Mouse (Mus musculus): Measurements from ENCODE around the gene E330021D16Rik. TPM values are rescaled to one million over a fixed set of nuclear protein-coding genes. Genes with fewer than 3 reads are reported as not detected.

Gene E330021D16Rik
- polyA plus RNA-seq, 1 experiment from 2014 or later = 0.24 TPM

GRCm38 (mm10) chr6:136385287-136385686 lies 30.1 kb downstream of the E330021D16Rik start:
- Histone ChIP-seq H3K4me2 (ENCODE audit: low read depth, low read length) (no peak overlapping the region), H3K36me3 (replicated peaks; ENCODE audit: control insufficient read depth, insufficient read depth, low read depth, low read length) (no peaks in the 10 kb centered on the region), H3K4me1 (ENCODE audit: control insufficient read depth, insufficient read depth, low read length) (no peaks in the 10 kb centered on the region), H3K9ac (replicated peaks; ENCODE audit: low read length) (no peak overlapping the region), H3K27ac (replicated peaks; ENCODE audit: low read depth, low read length) (no peak overlapping the region), H3K9me3 (replicated peaks; ENCODE audit: control insufficient read depth, low read length) (no peaks in the 10 kb centered on the region), H3K4me3 (ENCODE audit: low read depth, low read length) (no peak overlapping the region), H3K27me3 (ENCODE audit: control insufficient read depth, insufficient read depth, low read length) (no peaks in the 10 kb centered on the region)
- no peak for ATAC-seq (replicated peaks; ENCODE audit: insufficient number of reproducible peaks, low FRiP score, low TSS enrichment, low read depth)
- 74% methylated on average over 7 of the region's 7 CpGs for WGBS
- no peak for DNase-seq (ENCODE audit: low spot score)

GRCm38 (mm10) chr6:136383218-136383617 lies 32.2 kb downstream of the E330021D16Rik start:
- Histone ChIP-seq H3K27ac (replicated peaks; ENCODE audit: low read depth, low read length) (no peak overlapping the region), H3K36me3 (replicated peaks; ENCODE audit: control insufficient read depth, insufficient read depth, low read depth, low read length) (no peaks in the 10 kb centered on the region), H3K4me3 (ENCODE audit: low read depth, low read length) (no peak overlapping the region), H3K9ac (replicated peaks; ENCODE audit: low read length) (no peak overlapping the region), H3K4me2 (ENCODE audit: low read depth, low read length) (no peak overlapping the region), H3K4me1 (ENCODE audit: control insufficient read depth, insufficient read depth, low read length) (no peaks in the 10 kb centered on the region), H3K9me3 (replicated peaks; ENCODE audit: control insufficient read depth, low read length) (no peaks in the 10 kb centered on the region), H3K27me3 (ENCODE audit: control insufficient read depth, insufficient read depth, low read length) (no peaks in the 10 kb centered on the region)
- 0 out of 2 replicates have a peak, but pooled peaks have one; percentile 29 for ATAC-seq (replicated peaks; ENCODE audit: insufficient number of reproducible peaks, low FRiP score, low TSS enrichment, low read depth)
- no peak for DNase-seq (ENCODE audit: low spot score)
- 89% methylated on average over 3 of the region's 3 CpGs for WGBS

- H3K4me3 ChIP-seq (ENCODE audit: low read depth, low read length) = no peak overlapping the region
- no peak overlapping the region for H3K4me2 ChIP-seq (ENCODE audit: low read depth, low read length)
- no peaks in the 10 kb centered on the region for H3K27me3 ChIP-seq (ENCODE audit: control insufficient read depth, insufficient read depth, low read length)
- H3K27ac ChIP-seq (replicated peaks; ENCODE audit: low read depth, low read length) = no peak overlapping the region
- DNase-seq (ENCODE audit: low spot score) (no peak), ATAC-seq (replicated peaks; ENCODE audit: insufficient number of reproducible peaks, low FRiP score, low TSS enrichment, low read depth) (no peak)
- H3K4me1 ChIP-seq (ENCODE audit: control insufficient read depth, insufficient read depth, low read length) = no peaks in the 10 kb centered on the region
- no peak overlapping the region for H3K9ac ChIP-seq (replicated peaks; ENCODE audit: low read length)
- no peaks in the 10 kb centered on the region for H3K36me3 ChIP-seq (replicated peaks; ENCODE audit: control insufficient read depth, insufficient read depth, low read depth, low read length)
- H3K9me3 ChIP-seq (replicated peaks; ENCODE audit: control insufficient read depth, low read length) = no peaks in the 10 kb centered on the region
Measured at GRCm38 (mm10) chr6:136376097-136376496, 39.3 kb downstream of the E330021D16Rik start.

- Histone ChIP-seq H3K36me3 (replicated peaks; ENCODE audit: control insufficient read depth, insufficient read depth, low read depth, low read length) (no peaks in the 10 kb centered on the region), H3K27me3 (ENCODE audit: control insufficient read depth, insufficient read depth, low read length) (no peaks in the 10 kb centered on the region), H3K9ac (replicated peaks; ENCODE audit: low read length) (no peak overlapping the region), H3K27ac (replicated peaks; ENCODE audit: low read depth, low read length) (no peak overlapping the region), H3K4me1 (ENCODE audit: control insufficient read depth, insufficient read depth, low read length) (no peaks in the 10 kb centered on the region), H3K4me2 (ENCODE audit: low read depth, low read length) (no peak overlapping the region), H3K9me3 (replicated peaks; ENCODE audit: control insufficient read depth, low read length) (no peaks in the 10 kb centered on the region), H3K4me3 (ENCODE audit: low read depth, low read length) (no peak overlapping the region)
- WGBS = 79% methylated on average over 12 of the region's 12 CpGs
- DNase-seq (ENCODE audit: low spot score) = no peak
- no peak for ATAC-seq (replicated peaks; ENCODE audit: insufficient number of reproducible peaks, low FRiP score, low TSS enrichment, low read depth)
Measured at GRCm38 (mm10) chr6:136364430-136365098, 50.8 kb downstream of the E330021D16Rik start.

GRCm38 (mm10) chr6:136364008-136364407 lies 51.4 kb downstream of the E330021D16Rik start:
- H3K4me1 ChIP-seq (ENCODE audit: control insufficient read depth, insufficient read depth, low read length) = no peaks in the 10 kb centered on the region
- no peak overlapping the region for H3K4me3 ChIP-seq (ENCODE audit: low read depth, low read length)
- no peaks in the 10 kb centered on the region for H3K9me3 ChIP-seq (replicated peaks; ENCODE audit: control insufficient read depth, low read length)
- DNase-seq (ENCODE audit: low spot score) (no peak), ATAC-seq (replicated peaks; ENCODE audit: insufficient number of reproducible peaks, low FRiP score, low TSS enrichment, low read depth) (no peak)
- no peak overlapping the region for H3K9ac ChIP-seq (replicated peaks; ENCODE audit: low read length)
- H3K27ac ChIP-seq (replicated peaks; ENCODE audit: low read depth, low read length) = no peak overlapping the region
- H3K36me3 ChIP-seq (replicated peaks; ENCODE audit: control insufficient read depth, insufficient read depth, low read depth, low read length) = no peaks in the 10 kb centered on the region
- no peak overlapping the region for H3K4me2 ChIP-seq (ENCODE audit: low read depth, low read length)
- no peaks in the 10 kb centered on the region for H3K27me3 ChIP-seq (ENCODE audit: control insufficient read depth, insufficient read depth, low read length)
- 80% methylated on average over 4 of the region's 4 CpGs for WGBS

GRCm38 (mm10) chr6:136363313-136363712 lies 52.1 kb downstream of the E330021D16Rik start:
- Histone ChIP-seq H3K36me3 (replicated peaks; ENCODE audit: control insufficient read depth, insufficient read depth, low read depth, low read length) (no peaks in the 10 kb centered on the region), H3K4me2 (ENCODE audit: low read depth, low read length) (no peak overlapping the region), H3K9ac (replicated peaks; ENCODE audit: low read length) (no peak overlapping the region), H3K4me3 (ENCODE audit: low read depth, low read length) (no peak overlapping the region), H3K27me3 (ENCODE audit: control insufficient read depth, insufficient read depth, low read length) (no peaks in the 10 kb centered on the region), H3K4me1 (ENCODE audit: control insufficient read depth, insufficient read depth, low read length) (no peaks in the 10 kb centered on the region), H3K9me3 (replicated peaks; ENCODE audit: control insufficient read depth, low read length) (no peaks in the 10 kb centered on the region), H3K27ac (replicated peaks; ENCODE audit: low read depth, low read length) (no peak overlapping the region)
- 88% methylated on average over 8 of the region's 8 CpGs for WGBS
- DNase-seq (ENCODE audit: low spot score) (no peak), ATAC-seq (replicated peaks; ENCODE audit: insufficient number of reproducible peaks, low FRiP score, low TSS enrichment, low read depth) (no peak)

GRCm38 (mm10) chr6:136358471-136358870 lies 56.9 kb downstream of the E330021D16Rik start:
- H3K27ac ChIP-seq (replicated peaks; ENCODE audit: low read depth, low read length) = no peak overlapping the region
- no peaks in the 10 kb centered on the region for H3K27me3 ChIP-seq (ENCODE audit: control insufficient read depth, insufficient read depth, low read length)
- H3K4me2 ChIP-seq (ENCODE audit: low read depth, low read length) = no peak overlapping the region
- H3K9ac ChIP-seq (replicated peaks; ENCODE audit: low read length) = no peak overlapping the region
- H3K4me3 ChIP-seq (ENCODE audit: low read depth, low read length) = no peak overlapping the region
- DNase-seq (ENCODE audit: low spot score) (no peak), ATAC-seq (replicated peaks; ENCODE audit: insufficient number of reproducible peaks, low FRiP score, low TSS enrichment, low read depth) (no peak)
- H3K9me3 ChIP-seq (replicated peaks; ENCODE audit: control insufficient read depth, low read length) = no peaks in the 10 kb centered on the region
- H3K36me3 ChIP-seq (replicated peaks; ENCODE audit: control insufficient read depth, insufficient read depth, low read depth, low read length) = no peaks in the 10 kb centered on the region
- no peaks in the 10 kb centered on the region for H3K4me1 ChIP-seq (ENCODE audit: control insufficient read depth, insufficient read depth, low read length)
- 76% methylated on average over 5 of the region's 5 CpGs for WGBS

GRCm38 (mm10) chr6:136353399-136354184 lies 61.8 kb downstream of the E330021D16Rik start:
- no peaks in the 10 kb centered on the region for H3K9me3 ChIP-seq (replicated peaks; ENCODE audit: control insufficient read depth, low read length)
- no peaks in the 10 kb centered on the region for H3K4me1 ChIP-seq (ENCODE audit: control insufficient read depth, insufficient read depth, low read length)
- ATAC-seq (replicated peaks; ENCODE audit: insufficient number of reproducible peaks, low FRiP score, low TSS enrichment, low read depth) (0 out of 2 replicates have a peak, but pooled peaks have one; percentile 39), DNase-seq (ENCODE audit: low spot score) (peak; percentile 91)
- no peak overlapping the region for H3K4me2 ChIP-seq (ENCODE audit: low read depth, low read length)
- 34% methylated on average over 11 of the region's 11 CpGs for WGBS
- no peaks in the 10 kb centered on the region for H3K27me3 ChIP-seq (ENCODE audit: control insufficient read depth, insufficient read depth, low read length)
- no peak overlapping the region for H3K4me3 ChIP-seq (ENCODE audit: low read depth, low read length)
- H3K9ac ChIP-seq (replicated peaks; ENCODE audit: low read length) = no peak overlapping the region
- no peak overlapping the region for H3K27ac ChIP-seq (replicated peaks; ENCODE audit: low read depth, low read length)
- no peaks in the 10 kb centered on the region for H3K36me3 ChIP-seq (replicated peaks; ENCODE audit: control insufficient read depth, insufficient read depth, low read depth, low read length)

All from embryonic facial prominence, embryonic 11.5 days (tissue).